Mouse (Mus musculus): ENCODE measurements around the gene Pom121. TPM values are rescaled to one million over a fixed set of nuclear protein-coding genes. Genes with fewer than 3 reads are reported as not detected.
A peak's percentile ranks its signal among the peaks of the same experiment; 100 is the strongest.

Pom121 gene
- total RNA-seq (2021), result 1 to 10 TPM; 7.5 to 9.3 TPM
- long read RNA-seq, experiment 1, result 0 reads
- long read RNA-seq, experiment 2, partial matches to known transcripts, result 2 of 3 reads
- long read RNA-seq, experiment 2, other reads (novel, unspliced or antisense), result 1 of 3 reads

DNA sequence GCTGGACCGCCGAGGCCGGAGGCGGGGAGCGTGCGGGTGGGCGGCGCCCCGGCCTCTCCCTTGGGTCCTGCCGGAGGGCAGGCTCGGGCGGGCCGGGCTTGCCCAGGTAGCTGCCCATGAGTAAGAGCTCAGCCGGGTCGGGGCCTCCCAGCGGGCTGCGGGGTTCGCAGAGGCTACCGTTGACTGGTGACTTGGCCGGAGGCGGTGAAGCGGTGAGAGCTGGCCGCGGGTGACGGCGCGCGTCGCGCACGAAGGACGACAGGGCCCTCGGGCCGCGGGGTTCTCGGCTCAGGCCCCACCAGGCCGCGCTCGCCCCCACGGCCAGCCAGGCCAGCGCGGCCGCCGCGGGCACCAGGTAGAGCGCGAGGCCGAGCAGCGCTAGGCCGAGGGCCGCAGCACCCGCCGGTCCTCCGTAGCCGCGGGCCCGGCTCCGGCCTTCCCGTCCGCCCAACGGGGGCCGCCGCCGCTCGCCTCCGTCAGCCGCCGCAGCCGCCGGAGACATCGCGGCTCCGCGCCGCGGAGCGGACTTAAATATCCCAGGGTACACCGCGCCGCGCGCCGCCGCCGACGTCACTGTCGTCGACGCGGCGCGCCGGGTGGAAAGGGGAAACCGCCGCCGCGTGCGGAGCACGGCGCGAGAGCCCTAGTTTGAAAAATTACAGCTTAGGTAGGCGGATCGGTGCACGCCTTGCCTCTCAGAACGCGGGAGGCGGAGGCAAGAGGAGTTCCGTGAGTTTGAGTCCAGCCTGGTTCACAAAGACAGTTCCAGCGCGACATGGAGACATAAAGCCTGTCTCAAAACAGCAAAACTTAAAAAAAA is at the start of gene Pom121:
Gene Pom121, minus strand, starts transcription at position 543 of the 820 bp plus-strand sequence.
- DNase-seq, result peak; percentile 63 to 69
- intact Hi-C loops (cut with DNase I), result loop anchor here (10.0 kb wide), 1 partner anchor 371 kb away; no protein-coding TSS in a partner anchor

DNA sequence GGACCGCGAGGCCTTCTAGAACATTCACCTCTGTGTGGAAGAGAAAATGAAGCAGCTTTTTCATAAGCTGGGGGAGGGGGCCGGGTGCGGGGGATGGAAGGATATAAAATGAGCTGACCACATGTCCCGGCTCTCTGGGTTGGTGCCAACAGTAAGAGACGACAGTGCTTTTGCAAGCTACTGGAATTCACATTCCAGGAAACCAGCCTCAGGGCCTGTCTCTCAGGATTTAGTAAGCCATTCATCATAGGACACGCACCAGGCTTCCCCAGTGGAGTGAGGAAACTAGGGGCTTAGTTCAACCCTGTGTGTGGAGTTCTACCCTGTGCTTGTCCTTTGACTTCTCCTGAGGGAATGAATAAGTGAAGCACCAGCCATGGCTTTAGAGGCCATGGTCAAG is 48.1 kb upstream of the Pom121 start:
- intact Hi-C loops (cut with DNase I), result no loop called here
- DNase-seq, result no peak

DNA sequence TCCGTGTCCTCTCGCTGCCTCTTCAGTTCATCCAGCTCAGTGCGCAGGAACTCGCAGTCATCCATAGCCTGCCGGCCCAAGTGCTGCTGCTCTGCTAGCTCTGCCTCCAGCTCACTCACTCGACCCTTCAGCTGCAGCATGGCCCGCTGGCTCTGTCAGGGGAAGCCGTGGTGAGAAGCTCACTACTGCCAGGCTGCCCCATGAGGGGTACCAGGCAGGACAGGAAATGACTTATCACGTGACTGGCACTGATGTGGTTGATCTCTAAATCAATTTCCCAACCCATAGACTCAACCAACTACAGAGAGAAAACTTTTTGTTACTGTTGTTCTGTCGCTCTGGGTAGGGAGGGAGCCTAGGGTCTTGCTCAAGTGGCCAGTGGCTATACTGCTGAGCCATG is 40.7 kb upstream of the Pom121 start:
- no peak for DNase-seq
- intact Hi-C loops (cut with DNase I), result no loop called here

DNA sequence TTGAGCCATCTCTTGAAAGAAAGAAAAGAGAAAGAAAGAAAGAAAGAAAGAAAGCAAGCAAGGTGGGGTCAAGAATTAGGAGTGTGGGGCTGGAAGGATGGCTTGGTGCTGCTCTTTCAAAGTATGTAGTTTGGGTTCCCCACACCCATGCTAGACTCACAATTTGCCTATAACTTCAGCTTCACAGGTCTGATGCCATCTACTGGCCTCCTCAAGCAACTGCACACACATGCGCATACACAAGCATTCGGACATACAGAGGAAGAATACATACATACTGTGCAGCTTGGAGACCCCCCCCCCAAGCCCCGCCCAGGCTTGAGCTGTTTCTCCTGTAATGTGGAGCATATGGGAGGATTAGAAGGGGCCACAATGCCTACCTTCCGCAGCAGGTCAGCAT is 39.5 kb upstream of the Pom121 start:
- intact Hi-C loops (cut with DNase I), result no loop called here
- DNase-seq, result no peak

DNA sequence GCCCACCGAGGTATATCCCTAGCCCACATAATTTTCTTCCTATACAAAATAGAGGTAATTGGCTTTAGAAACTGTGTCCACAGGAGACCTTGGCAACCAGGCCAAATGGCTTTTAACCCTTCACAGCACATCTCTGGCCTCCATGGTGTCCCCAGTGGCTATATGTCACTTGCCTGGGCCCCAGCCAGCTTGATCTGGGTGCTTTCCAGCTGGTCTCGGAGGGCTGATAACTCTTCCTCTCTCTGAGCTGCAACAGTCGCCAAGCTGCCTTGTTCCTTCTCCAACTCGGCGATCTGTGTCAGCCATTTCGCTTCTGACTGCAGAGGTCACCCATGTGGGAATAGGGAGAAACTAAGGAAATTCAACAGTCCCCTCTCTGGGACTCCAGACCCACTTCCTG is 36.8 kb upstream of the Pom121 start:
- DNase-seq, result no peak
- intact Hi-C loops (cut with DNase I), result no loop called here

DNA sequence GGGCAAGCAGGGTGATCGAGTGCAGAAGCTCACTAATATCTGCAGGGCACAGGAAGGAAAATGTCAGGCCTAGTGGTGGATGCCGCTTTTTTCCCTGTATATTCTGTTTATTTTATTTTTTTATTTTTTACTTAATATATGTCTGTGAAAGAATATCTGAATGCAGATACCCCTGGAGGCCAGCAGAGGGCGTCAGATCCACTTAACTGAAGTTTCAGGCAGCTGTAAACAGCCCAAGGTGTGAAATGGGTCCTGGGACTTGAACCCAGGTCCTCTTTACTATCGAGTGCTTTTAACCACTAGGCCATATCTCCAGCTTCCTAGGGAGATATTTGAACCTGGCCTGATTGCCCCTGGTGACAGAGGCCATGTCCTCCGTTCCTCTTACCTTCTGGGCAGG is 34.4 kb upstream of the Pom121 start:
- intact Hi-C loops (cut with DNase I), result loop anchor here (2.0 kb wide), 1 partner anchor 66 kb away; no protein-coding TSS in a partner anchor
- no peak for DNase-seq

DNA sequence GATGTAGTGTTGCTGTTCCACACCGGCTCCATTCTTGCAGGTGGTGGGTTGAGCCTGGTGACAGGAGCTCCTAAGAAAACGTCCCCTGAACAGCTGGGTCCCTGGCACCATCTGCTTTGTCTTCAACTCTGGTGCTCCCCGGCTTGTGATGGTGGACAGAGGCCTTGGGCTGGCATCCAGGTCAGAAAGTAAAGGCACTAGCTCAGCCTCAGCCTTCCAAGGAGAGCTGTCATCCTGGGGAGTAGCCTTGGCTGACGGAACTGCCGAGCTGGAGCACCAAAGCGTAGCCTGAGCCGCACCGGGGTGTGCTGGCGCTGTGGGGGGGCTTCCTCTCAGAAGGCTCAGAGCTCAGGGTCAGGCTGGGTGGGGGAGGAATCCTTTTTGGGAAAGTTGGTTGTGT is 15.9 kb upstream of the Pom121 start:
- intact Hi-C loops (cut with DNase I), result loop anchor here (5.0 kb wide), 1 partner anchor 77 kb away; no protein-coding TSS in a partner anchor
- no peak for DNase-seq

DNA sequence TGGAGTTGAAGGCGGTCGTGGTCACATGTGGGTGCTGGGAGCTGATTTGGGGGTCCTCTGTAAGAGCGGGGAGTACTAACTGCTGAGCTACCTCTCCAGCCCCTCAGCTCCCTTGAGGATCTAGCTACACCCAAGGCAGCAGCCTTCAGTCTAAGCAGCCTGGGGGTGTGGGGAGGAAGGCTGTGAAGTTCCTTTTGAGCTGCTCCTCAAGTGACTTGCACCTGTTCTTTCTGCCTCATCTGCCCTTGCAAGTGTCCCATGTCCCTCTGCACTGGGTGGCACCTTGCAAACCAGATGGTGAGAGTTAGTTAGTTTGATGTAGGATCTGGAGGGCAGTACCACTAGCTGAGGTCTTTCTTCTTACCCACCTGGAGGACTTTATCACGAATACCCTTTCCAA is 13.8 kb upstream of the Pom121 start:
- intact Hi-C loops (cut with DNase I), result no loop called here

DNA sequence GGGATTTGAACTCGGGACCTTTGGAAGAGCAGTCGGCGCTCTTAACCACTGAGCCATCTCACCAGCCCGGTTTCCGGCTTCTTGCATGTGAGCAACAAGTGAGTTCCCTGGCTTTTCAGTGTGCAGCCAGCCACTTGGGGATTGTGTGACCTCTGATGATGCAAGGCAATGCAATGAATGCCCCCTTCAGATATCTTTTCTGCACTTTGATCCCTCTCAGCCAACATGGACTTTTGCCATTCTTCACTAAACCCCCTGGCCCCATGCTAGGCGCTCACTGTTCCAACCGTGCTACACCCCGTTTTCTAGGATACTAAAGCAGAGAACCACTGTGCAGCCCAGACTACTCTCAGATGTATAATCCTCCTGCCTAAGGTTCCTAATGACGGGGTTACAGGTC is 11.1 kb upstream of the Pom121 start:
- intact Hi-C loops (cut with DNase I), result no loop called here
- no peak for DNase-seq

More for the DNA sequence above, 13.8 kb upstream of the Pom121 start:
- DNase-seq, result no peak

DNA sequence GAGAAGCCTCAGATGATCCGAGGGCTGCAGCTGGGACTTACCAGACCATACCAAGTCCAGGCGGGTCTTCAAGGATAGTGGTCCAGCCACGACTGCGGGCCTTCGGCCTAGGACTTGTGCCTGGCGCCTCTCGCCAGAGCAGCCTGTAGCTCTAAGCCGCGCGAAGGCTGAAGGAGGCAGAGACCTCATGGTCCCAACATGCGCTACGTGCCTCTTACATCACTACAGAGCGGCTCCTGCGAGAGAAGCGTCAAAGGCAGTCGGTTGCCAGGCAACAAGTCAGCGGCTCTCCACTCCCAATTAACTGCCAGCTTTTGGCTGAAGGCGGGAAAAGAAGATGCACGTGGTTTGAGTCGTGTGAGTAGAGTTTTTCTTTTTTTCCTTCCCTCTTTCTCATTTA is 10.3 kb upstream of the Pom121 start:
- intact Hi-C loops (cut with DNase I), result no loop called here
- DNase-seq, result no peak

DNA sequence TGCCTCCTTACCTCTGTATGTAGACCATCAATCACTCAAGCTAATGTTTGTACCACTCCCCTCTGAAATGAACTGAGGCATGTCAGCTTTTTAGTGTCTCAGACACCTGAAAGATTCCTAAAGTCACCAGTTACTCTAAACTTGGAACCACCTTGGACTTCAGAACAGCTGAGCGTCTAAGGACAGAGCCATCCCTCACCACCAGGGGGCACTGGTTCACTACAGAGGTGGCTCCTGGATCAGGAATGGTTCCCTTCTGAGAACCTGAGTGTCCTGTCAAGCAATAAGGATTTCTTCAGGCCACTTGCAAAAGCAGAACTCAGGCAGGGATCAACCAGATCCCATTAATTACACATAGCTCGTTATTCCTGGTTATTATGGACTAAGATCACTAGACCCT is 5.9 kb upstream of the Pom121 start:
- intact Hi-C loops (cut with DNase I), result loop anchor here (2.0 kb wide), 1 partner anchor 95 kb away; no protein-coding TSS in a partner anchor
- DNase-seq, result peak; percentile 63 to 78

DNA sequence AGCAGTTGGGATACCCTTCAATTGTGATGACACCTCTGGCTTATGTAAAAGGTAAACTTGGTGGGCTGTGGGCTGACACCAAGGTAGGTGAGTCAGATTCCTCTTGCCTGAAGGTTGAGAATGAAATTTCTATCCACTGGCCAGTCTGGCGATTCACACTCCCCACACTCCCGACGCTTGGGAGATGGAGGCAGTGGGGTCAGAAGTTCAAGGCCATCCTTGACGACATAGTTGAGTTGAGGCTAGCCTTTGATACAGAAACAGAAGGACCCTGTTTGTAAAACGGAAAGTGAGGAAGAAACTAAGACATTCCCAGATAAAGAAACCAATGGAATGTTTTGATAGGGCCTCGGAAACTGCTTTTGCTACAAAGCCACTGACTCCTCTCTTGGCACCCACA is 5.0 kb upstream of the Pom121 start:
- intact Hi-C loops (cut with DNase I), result loop anchor here (5.0 to 10.0 kb wide), 2 partner anchors 143 to 365 kb away; no protein-coding TSS in a partner anchor
- no peak for DNase-seq

DNA sequence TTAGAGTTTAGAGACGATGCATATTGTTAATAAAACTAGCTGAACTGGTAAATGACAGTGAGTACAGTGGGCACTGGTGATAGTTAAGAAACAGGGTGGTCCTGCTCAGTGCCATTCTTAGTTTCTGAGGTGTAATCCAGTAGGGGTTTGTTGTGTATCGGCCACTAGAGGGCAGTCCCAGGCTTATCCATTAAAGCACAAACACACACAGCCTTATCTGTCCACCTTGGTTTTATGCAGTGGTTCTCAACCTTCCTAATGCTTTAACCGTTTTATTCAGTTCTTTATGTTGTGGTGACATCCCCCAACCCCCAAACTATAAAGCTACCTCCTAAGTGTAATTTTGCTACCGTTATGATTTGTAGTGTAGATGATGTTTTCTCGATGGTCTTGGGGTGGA is 1.5 kb upstream of the Pom121 start:
- no peak for DNase-seq
- intact Hi-C loops (cut with DNase I), result loop anchor here (5.0 to 10.0 kb wide), 2 partner anchors 146 to 369 kb away; no protein-coding TSS in a partner anchor

DNA sequence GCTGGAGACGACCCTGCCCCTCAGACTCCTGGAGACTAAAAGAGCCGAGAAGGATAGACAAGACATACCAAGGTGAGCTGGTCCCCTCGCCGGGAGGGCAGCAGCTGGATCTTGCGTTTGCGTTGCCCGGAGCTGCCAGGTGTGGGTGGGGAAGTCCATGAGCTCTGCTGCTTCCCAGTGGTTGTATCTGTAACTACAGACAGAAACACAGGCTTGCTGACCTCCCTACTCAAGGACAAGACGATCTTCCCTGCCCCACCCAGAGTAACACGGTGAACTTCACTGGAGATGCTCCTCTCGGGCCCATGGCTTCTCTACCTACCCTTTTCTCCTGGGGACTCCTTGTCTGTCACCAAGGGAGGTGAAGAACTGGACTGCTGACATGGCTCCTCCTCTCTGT is 10.6 kb downstream of the Pom121 start:
- intact Hi-C loops (cut with DNase I), result no loop called here
- DNase-seq, result no peak

DNA sequence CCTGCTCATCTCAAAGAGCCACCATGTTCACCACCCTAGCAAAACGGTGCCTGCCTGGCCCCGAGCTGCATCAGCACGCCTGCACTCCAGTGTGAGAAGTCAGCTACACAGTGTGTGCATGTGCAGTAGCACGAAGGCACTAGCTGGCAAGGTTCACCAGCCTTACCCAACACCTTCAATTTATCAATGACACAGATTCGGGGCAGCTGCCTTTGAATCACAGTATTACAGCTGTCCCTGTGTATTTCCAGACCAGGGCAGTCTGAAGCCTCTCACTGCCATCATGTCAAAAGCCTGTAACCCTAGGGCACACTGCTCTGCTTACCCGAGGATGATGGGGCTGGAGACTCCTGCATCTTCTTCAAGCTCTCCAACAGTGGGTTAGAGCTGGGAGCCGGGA is 11.6 kb downstream of the Pom121 start:
- DNase-seq, result no peak
- intact Hi-C loops (cut with DNase I), result no loop called here

DNA sequence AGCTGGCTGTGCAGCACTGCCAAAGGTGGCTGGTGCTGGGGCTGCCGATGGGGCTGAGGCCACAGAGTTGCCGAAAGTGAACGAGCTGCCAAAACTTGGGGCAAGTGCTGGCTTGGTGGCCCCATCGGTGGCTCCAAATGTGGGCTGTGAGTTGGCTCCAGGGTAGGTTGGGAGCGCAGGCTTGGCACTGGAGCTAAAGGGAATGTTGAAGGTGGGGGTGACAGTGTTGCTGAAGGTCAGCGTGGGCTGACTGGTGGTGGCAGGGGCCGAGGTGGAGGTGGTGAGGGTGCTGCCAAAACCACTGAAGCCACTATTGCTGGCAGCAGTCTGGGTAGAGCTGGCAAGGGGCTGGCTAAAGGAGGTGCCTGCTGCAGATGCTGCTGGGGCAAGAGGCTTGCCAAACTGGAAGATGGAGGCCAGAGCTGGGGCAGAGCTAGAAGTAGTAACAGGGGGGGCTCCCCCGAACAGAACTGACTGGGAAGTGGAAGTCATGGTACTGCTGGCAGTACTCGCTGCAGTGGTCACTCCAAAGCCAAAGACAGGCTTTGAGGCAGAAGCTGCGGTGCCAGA is 12.9 kb downstream of the Pom121 start:
- intact Hi-C loops (cut with DNase I), result no loop called here
- no peak for DNase-seq

DNA sequence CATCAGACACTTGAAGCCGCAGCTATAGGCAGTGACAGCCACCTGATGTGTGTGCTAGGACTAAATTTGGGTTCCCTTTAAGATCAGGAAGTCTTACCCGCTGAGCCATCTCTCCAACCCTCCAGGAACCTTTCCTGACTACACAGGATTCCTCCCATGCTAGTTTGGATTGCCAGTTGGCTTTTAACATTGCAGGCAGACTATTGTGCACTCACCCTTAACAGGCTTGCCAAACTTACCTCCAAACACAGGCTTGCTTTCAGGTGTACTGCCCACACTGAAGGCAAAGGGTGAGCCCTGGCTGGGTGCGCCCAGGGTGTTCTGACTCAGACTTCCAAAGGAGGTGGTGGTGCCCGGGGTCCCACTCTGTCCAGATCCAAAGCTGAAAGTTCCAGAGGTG is 13.7 kb downstream of the Pom121 start:
- intact Hi-C loops (cut with DNase I), result no loop called here
- DNase-seq, result no peak

DNA sequence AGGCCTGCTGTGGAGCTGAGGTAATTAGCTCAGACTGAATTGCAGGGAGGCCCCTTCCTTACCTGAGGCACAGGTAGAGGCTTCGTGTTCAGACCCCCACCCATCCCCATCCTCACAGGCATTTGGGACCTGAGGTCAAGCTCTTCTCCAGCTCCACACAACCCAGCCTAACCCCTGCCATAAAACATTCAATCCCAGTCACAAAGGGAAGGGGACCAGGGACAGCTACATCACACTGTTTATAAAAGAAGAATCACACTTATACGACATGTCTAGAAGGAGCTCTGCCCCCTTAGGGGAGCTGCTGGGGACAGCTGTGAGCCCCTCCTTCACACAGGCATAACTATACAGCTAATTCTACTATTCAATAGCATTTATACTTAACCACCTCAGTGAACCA is 18.0 kb downstream of the Pom121 start:
- no peak for DNase-seq
- intact Hi-C loops (cut with DNase I), result no loop called here

DNA sequence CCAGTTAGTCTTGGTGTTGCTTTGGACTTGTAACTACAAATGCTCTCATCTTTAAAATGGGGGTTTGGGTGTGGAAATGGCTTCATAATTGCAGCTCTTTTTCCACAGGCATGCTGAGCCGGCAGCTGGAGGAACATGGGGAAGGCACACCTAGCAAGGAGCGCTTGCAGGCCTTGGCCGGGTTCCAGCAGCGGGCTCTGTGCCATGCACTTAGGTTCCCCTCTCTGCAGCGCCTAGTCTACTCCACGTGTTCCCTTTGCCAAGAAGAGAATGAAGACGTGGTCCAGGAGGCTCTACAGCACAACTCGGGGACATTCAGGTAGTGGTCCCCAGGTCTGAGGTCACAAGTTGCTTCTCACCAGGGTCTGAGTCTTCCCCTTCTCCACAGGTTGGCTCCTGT is 19.2 kb downstream of the Pom121 start:
- DNase-seq, result no peak
- intact Hi-C loops (cut with DNase I), result no loop called here

DNA sequence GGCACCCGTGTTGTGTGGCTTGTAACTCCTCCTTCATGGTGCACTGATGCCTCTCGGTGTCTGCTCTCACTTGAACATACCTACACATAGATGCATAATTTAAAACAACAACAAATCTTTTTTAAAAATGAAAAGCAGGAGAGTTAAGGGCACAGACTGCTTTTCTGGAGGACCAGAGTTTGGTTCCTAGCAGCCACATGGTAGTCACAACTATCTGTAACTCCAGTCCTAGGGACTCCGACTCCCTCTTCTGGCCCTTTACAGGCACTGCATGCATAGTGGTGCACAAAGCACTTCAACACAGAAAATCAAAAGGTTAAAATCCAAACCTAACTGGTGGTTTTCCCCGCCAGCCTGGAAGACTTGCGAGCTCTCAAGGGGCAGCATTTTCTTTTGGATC is 20.7 kb downstream of the Pom121 start:
- no peak for DNase-seq
- intact Hi-C loops (cut with DNase I), result no loop called here

DNA sequence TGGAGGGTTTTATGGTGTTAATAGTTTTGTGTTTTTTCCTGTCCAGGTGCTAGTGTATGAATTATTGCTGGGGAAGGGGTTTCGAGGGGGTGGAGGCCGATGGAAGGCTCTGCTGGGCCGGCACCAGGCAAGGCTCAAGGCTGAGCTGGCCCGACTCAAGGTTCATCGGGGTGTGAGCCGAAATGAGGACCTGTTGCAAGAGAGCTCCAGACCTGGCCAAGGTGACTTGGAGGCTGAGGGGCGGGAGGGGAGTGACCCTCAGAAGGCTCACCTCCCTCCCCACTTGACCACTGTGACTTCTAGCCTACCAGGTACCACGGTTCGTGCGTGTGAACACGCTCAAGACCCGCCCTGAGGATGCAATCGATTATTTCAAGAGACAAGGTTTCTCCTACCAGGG is 23.2 kb downstream of the Pom121 start:
- DNase-seq, result no peak
- intact Hi-C loops (cut with DNase I), result no loop called here
